Mouse (Mus musculus) G1E (cell line): ENCODE data around the gene Cacna1a.

Source experiments
- CTCF ChIP-seq: IDR thresholded peaks from 2 replicates; pipeline ENCODE4 v1.5.1; 2012; ENCODE audit warnings: low read depth, low read length, inconsistent platforms, mixed read lengths
- GATA2 ChIP-seq: IDR thresholded peaks from 2 replicates; pipeline ENCODE4 v1.6.1; 2012; ENCODE audit warnings: low read depth, low read length, inconsistent platforms, borderline replicate concordance
- POLR2AphosphoS5 ChIP-seq: IDR thresholded peaks from 2 replicates; pipeline ENCODE4 v1.6.1; 2012; ENCODE audit warnings: low read depth, low read length, inconsistent platforms; ENCODE audit not compliant: insufficient replicate concordance

DNA sequence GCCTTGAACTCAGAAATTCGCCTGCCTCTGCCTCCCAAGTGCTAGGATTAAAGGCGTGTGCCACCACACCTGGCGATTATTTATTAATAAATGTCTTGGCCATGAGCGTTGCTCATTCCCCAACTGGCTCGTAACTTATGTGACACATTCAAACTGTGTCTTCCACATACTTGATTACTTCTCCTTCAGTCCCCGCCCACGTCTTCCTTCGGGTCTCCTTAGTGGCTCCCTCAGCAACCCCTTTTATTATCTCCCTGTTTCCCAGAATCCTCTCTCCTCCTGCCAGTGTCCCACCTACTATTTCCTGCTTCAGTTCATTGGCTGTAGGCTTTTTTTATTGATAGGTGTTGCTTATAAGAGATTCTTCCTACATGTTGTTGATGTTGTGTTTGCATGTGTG, 180.5 kb downstream of the Cacna1a start:
- TF ChIP-seq CTCF (no peak), GATA2 (no peak), POLR2AphosphoS5 (no peak)
